Mouse (Mus musculus): ENCODE data around the gene Olfr1143.

Olfr1143 gene

GRCm38 (mm10) chr2:87800292-87800691 lies at the start of gene Olfr1143:
Olfr1143 (plus strand) TSS chr2:87800592.
- DNase-seq (ENCODE audit: low read depth, low spot score), result no peak

DNA sequence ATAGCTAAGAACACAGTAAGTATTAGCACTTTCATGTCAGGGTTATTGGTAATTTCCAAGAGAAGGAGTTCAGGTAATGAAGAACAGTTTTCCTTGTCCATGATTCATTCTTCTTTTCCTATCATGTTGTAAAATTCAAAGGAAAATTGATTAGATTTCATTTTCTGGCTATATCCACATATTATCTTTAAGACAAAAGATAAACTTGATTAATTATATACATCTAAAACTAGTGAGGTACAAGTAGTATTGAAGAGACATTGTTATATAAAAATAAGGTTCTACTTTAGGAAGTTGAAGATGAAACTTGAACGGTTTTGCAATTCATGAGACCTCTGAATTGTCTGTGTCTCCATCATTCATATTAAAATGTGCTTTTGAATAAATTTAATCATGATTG lies 46.5 kb upstream of the Olfr1143 start, which contains the start of gene Olfr1141:
Gene Olfr1141 (minus strand): TSS at position 101 of the 400 bp plus-strand sequence.
- no peak for DNase-seq (ENCODE audit: low read depth, low spot score)

- DNase-seq (ENCODE audit: low read depth, low spot score), result no peak
These were observed 24.2 kb upstream of the Olfr1143 start for GRCm38 (mm10) chr2:87776143-87776542.

DNA sequence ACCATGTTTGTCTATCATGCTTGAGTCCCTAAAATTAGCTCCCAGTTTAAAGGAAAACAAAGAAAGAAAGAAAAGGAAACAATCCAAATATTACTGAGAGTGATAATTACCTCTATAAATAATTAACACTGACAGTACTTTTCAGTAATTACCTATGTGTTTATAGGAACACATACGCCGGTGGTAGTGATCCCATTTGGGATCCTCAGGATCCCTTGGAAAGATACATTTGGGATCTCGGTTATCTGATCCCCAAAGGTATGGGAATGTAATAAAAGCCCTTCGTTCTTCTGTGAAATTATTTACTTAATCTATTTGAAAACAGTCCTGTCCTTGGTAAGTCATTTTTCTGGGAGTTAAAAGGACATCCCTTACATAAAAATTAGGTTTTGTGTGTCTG lies 21.2 kb upstream of the Olfr1143 start, which contains the start of gene Olfr152:
Gene Olfr152 (plus strand): TSS at position 301 of the 400 bp plus-strand sequence.
- DNase-seq (ENCODE audit: low read depth, low spot score), result no peak

DNA sequence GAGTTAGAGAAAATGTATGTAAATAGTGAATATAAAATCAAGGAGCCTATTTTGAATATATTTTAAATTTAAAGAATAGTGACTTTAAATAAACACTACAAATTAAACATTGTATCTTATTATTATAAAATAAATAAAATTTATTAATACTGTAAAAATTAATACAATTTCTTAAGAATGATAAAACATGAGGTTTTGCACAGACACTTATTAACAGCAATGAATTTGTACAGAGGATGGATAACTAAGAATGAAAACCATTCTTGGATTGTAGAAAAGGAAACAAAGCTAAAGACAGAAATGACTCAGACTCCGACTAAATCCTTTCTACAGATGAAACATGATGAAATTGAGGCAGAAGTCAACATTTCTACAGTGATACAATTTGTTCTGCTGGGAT lies 9.1 kb downstream of the Olfr1143 start, which contains the start of gene Olfr1145:
Gene Olfr1145 (plus strand): TSS at position 301 of the 400 bp plus-strand sequence.
- DNase-seq (ENCODE audit: low read depth, low spot score), result no peak

GRCm38 (mm10) chr2:87830233-87830632 lies 29.8 kb downstream of the Olfr1143 start, which contains the start of gene Olfr1148:
Olfr1148 (plus strand) TSS chr2:87830533.
- no peak for DNase-seq (ENCODE audit: low read depth, low spot score)

DNA sequence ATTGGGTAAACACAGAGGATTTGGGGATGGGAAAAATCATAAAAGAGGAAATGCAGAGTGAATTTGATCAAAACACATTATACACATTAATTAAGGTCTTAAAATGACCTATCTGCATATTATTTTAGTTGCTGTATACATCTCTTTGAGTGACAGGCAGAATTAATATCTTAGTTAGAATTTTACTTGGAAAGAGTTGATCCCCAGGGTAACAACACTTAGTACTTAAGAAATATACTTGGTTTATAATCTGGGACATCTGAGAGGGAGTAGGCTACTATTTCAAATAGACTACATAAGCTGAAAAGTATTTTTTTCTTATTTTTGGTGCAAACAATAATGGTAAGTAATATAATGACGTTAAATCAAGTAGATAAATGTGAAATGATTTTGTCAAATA lies 43.3 kb downstream of the Olfr1143 start, which contains the start of gene Olfr1150-ps1:
Gene Olfr1150-ps1 (plus strand): TSS at position 301 of the 400 bp plus-strand sequence.
- DNase-seq (ENCODE audit: low read depth, low spot score), result no peak
